Mouse (Mus musculus): ENCODE data around the gene Hinfp.
A peak's percentile ranks its signal among the peaks of the same experiment; 100 is the strongest.

Hinfp gene

DNA sequence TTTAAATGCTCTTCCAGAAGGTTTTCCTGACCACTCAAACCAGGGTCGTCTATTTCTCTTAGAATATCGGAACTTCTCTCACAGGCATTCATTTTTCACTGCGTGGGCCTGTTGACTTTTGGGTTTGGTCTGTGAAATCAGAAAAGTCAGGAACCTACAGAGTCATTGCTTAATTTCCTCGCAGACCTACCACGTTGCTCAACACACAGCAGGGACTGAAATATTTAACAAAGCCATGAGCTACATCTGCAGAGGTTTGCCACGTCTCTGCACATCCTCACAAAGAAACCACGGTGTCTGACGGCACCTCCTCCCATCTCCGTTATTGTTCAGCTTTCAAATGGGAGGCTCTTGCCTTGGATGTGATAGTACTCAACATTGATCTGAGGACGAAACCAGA, 46.5 kb downstream of the Hinfp start:
- no peak for DNase-seq (ENCODE audit: extremely low spot score, low spot score)

DNA sequence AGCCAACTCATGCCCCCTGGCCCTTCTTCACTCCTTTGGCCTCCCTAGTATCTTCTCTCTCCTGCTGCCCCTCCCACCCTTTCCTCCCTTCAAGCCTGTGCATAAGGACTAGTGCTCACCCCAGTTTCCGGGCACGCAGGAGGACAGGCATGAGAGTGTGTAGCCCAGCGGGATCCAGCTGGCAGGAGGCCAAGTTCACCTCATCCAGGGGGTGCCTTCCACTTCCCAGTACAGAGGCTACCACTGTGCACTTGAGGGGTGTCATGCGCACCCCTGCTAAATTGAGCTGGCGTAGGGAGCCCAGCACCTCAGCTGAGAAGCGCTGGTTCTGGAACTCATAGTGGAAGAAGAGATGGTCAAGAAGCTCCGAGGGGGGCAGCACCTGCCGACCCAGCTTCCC, 49.3 kb downstream of the Hinfp start:
- DNase-seq (ENCODE audit: extremely low spot score, low spot score), result no peak

GRCm38 (mm10) chr9:44255136-44255521, 50.3 kb downstream of the Hinfp start:
- no peak for DNase-seq (ENCODE audit: extremely low spot score, low spot score)

GRCm38 (mm10) chr9:44254508-44255135, 50.8 kb downstream of the Hinfp start:
- no peak for DNase-seq (ENCODE audit: extremely low spot score, low spot score)

DNA sequence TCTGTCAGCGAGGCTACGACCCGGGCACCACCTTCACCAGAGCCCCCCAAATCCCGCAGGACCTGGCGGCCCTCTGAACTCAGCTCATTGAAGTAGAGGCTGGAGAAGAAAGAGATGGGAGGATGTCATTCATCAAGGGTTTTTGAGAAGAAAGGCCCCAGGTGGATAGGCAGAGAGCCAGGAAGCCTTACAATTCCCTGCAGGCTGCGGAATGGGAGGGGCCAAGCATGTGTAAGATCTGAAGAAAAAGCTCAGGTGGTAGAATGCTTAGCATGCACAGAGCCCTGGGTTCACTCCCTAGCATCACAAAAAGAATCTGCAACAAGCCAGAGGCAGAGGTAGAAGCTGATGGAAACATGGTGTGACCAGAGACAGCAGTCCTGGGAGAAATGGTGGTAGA, 52.0 kb downstream of the Hinfp start:
- DNase-seq (ENCODE audit: extremely low spot score, low spot score), result no peak

- no peak for DNase-seq (ENCODE audit: extremely low spot score, low spot score)
Observed at GRCm38 (mm10) chr9:44251314-44251713, 54.2 kb downstream of the Hinfp start, which contains the start of gene Pdzd3. Pdzd3 (minus strand) TSS chr9:44251471.

DNA sequence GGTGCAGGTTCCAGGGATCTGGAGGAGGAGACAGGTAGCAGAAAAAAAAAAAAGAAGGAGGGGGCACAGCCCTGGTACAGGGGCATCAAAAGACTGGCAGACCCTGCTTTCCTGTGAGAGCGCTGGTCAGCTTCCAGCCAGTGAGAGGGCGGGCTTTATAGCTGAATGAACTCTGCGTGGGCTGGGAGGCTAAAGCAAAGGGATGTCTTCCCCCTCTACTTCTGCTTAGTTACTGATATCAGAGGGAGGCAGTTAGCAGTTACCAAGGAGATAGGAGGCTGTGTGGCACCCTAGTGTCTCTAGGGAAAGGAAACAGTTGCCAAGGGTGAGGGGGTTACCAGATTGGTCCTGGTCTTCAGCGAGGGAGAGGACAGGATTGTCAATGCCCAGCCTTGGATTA, 55.0 kb downstream of the Hinfp start:
- DNase-seq (ENCODE audit: extremely low spot score, low spot score), result no peak

GRCm38 (mm10) chr9:44249181-44250146, 56.0 kb downstream of the Hinfp start:
- peak; percentile 38 for DNase-seq (ENCODE audit: extremely low spot score, low spot score)

DNA sequence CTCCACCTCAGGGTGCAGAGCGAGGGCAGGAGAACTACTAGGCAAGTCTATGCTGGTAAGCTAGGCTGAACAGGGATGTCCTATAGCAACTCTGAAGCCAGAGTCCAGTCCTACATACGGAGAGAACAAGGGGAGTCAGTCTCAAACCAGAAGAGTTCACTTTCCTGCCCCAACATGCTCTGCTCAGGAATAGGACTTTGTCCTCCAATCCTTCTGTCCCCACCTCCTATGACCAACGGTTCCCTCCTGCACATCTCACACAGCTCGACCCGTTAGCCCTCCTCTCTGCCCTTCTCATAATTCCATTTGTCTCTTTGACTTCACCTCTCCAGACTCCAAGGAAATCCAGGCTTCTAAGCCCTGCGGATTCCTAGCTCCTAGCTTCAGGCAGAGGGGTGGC, 57.6 kb downstream of the Hinfp start:
- DNase-seq (ENCODE audit: extremely low spot score, low spot score), result no peak

DNA sequence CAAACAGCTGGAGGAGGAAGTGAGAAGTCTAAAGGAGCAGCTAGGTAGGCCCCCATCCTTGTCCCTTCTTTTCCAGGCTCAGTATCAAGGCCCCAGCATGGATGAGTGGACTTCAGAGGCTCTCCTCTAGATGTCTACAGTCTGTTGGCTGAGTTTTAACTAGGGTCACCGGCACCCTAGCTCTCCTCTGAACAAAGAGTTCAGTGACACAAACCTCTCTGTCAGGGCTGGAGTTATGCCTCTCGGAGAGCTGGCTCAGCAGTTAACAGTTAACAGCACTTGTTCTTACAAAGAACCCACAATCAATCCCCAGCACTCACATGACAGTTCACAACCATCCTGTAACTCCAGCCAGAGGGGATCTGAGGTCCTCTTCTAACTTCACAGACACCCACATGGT, 61.9 kb downstream of the Hinfp start:
- DNase-seq (ENCODE audit: extremely low spot score, low spot score), result no peak

Data from neural tube, embryonic 10.5 days (tissue).